Mouse (Mus musculus): ENCODE results near the gene Rnf114. TPM values are rescaled to one million over a fixed set of nuclear protein-coding genes. Genes with fewer than 3 reads are reported as not detected.

The Rnf114 gene
- polyA plus RNA-seq, 1 experiment from 2014 or later = 39.5 TPM

- WGBS (ENCODE audit: insufficient replicate concordance) = 61% methylated on average over 8 of the region's 8 CpGs
- no peak for TF ChIP-seq EP300 (IDR thresholded peaks at IDR 0.05; ENCODE audit: low read depth)
- H3K9ac ChIP-seq (replicated peaks) = no peak overlapping the region
- no peaks in the 10 kb centered on the region for H3K9me3 ChIP-seq (ENCODE audit: low read length)
- ATAC-seq = no peak
- H3K4me3 ChIP-seq (ENCODE audit: low read depth, low read length) = no peak overlapping the region
- DNase-seq = no peak
- H3K27ac ChIP-seq (ENCODE audit: low read depth) = no peak overlapping the region
- no peaks in the 10 kb centered on the region for H3K27me3 ChIP-seq (ENCODE audit: insufficient read depth, low read length)
- peaks cover 10% of the 10 kb centered on the region for H3K4me1 ChIP-seq (ENCODE audit: insufficient read depth)
- H3K4me2 ChIP-seq (ENCODE audit: low read depth, low read length) = no peak overlapping the region
- H3K36me3 ChIP-seq (replicated peaks; ENCODE audit: insufficient read depth, low read length) = no peaks in the 10 kb centered on the region
These were observed 69.7 kb downstream of the Rnf114 start for GRCm38 (mm10) chr2:167562101-167562500.

- no peak for ATAC-seq
- Histone ChIP-seq H3K4me1 (ENCODE audit: insufficient read depth) (peaks cover 10% of the 10 kb centered on the region), H3K27me3 (ENCODE audit: insufficient read depth, low read length) (no peaks in the 10 kb centered on the region), H3K36me3 (replicated peaks; ENCODE audit: insufficient read depth, low read length) (no peaks in the 10 kb centered on the region), H3K4me2 (ENCODE audit: low read depth, low read length) (no peak overlapping the region), H3K27ac (ENCODE audit: low read depth) (no peak overlapping the region), H3K4me3 (ENCODE audit: low read depth, low read length) (no peak overlapping the region), H3K9ac (replicated peaks) (no peak overlapping the region), H3K9me3 (ENCODE audit: low read length) (no peaks in the 10 kb centered on the region)
- 64% methylated on average over 5 of the region's 5 CpGs for WGBS (ENCODE audit: insufficient replicate concordance)
- no peak for DNase-seq
- no peak for TF ChIP-seq EP300 (IDR thresholded peaks at IDR 0.05; ENCODE audit: low read depth)
- no peak for TF ChIP-seq CTCF (IDR thresholded peaks at IDR 0.05; ENCODE audit: low read depth)
These were observed 70.6 kb downstream of the Rnf114 start for GRCm38 (mm10) chr2:167563035-167563434.

- Histone ChIP-seq H3K27me3 (ENCODE audit: insufficient read depth, low read length) (no peaks in the 10 kb centered on the region), H3K4me3 (ENCODE audit: low read depth, low read length) (no peak overlapping the region), H3K9ac (replicated peaks) (no peak overlapping the region), H3K27ac (ENCODE audit: low read depth) (no peak overlapping the region), H3K9me3 (ENCODE audit: low read length) (no peaks in the 10 kb centered on the region), H3K36me3 (replicated peaks; ENCODE audit: insufficient read depth, low read length) (no peaks in the 10 kb centered on the region), H3K4me1 (ENCODE audit: insufficient read depth) (peaks cover 10% of the 10 kb centered on the region), H3K4me2 (ENCODE audit: low read depth, low read length) (no peak overlapping the region)
- WGBS (ENCODE audit: insufficient replicate concordance) = 60% methylated on average over 12 of the region's 12 CpGs
- ATAC-seq (no peak), DNase-seq (no peak)
- TF ChIP-seq CTCF (IDR thresholded peaks at IDR 0.05; ENCODE audit: low read depth) (no peak), EP300 (IDR thresholded peaks at IDR 0.05; ENCODE audit: low read depth) (no peak)
These were observed 71.3 kb downstream of the Rnf114 start for GRCm38 (mm10) chr2:167563703-167564102.

GRCm38 (mm10) chr2:167564551-167565311 is 72.3 kb downstream of the Rnf114 start:
- no peaks in the 10 kb centered on the region for H3K9me3 ChIP-seq (ENCODE audit: low read length)
- peaks cover 7% of the 10 kb centered on the region; the same call in 1 of the 2 replicates for H3K4me1 ChIP-seq (ENCODE audit: insufficient read depth)
- ATAC-seq (peak; percentile 89), DNase-seq (no peak)
- H3K4me3 ChIP-seq (ENCODE audit: low read depth, low read length) = no peak overlapping the region
- 67% methylated on average over 13 of the region's 13 CpGs for WGBS (ENCODE audit: insufficient replicate concordance)
- peak overlapping the region; percentile 59 for H3K27ac ChIP-seq (ENCODE audit: low read depth)
- H3K36me3 ChIP-seq (replicated peaks; ENCODE audit: insufficient read depth, low read length) = no peaks in the 10 kb centered on the region
- no peaks in the 10 kb centered on the region for H3K27me3 ChIP-seq (ENCODE audit: insufficient read depth, low read length)
- TF ChIP-seq EP300 (IDR thresholded peaks at IDR 0.05; ENCODE audit: low read depth) = no peak
- no peak for TF ChIP-seq CTCF (IDR thresholded peaks at IDR 0.05; ENCODE audit: low read depth)
- no peak overlapping the region for H3K9ac ChIP-seq (replicated peaks)
- H3K4me2 ChIP-seq (ENCODE audit: low read depth, low read length) = no peak overlapping the region

- ATAC-seq (peak; percentile 75), DNase-seq (no peak)
- Histone ChIP-seq H3K4me2 (ENCODE audit: low read depth, low read length) (peak overlapping the region; percentile 62), H3K27me3 (ENCODE audit: insufficient read depth, low read length) (no peaks in the 10 kb centered on the region), H3K4me3 (ENCODE audit: low read depth, low read length) (no peak overlapping the region), H3K4me1 (ENCODE audit: insufficient read depth) (peaks cover 7% of the 10 kb centered on the region; the same call in 1 of the 2 replicates), H3K9ac (replicated peaks) (0 out of 2 replicates have a peak overlapping the region, but pooled peaks have one; percentile 12), H3K9me3 (ENCODE audit: low read length) (no peaks in the 10 kb centered on the region), H3K36me3 (replicated peaks; ENCODE audit: insufficient read depth, low read length) (no peaks in the 10 kb centered on the region), H3K27ac (ENCODE audit: low read depth) (peak overlapping the region; percentile 59; the same call in 1 of the 2 replicates)
- no peak for TF ChIP-seq EP300 (IDR thresholded peaks at IDR 0.05; ENCODE audit: low read depth)
- TF ChIP-seq CTCF (IDR thresholded peaks at IDR 0.05; ENCODE audit: low read depth) = no peak
- WGBS (ENCODE audit: insufficient replicate concordance) = 49% methylated on average over 3 of the region's 3 CpGs
These were observed 72.8 kb downstream of the Rnf114 start for GRCm38 (mm10) chr2:167565312-167565656.

- ATAC-seq = peak; percentile 17; the same call in 1 of the 2 replicates
- H3K4me3 ChIP-seq (ENCODE audit: low read depth, low read length) = peak overlapping the region; percentile 27
- no peaks in the 10 kb centered on the region for H3K9me3 ChIP-seq (ENCODE audit: low read length)
- DNase-seq = peak; percentile 50
- H3K4me2 ChIP-seq (ENCODE audit: low read depth, low read length) = peak overlapping the region; percentile 62
- H3K27me3 ChIP-seq (ENCODE audit: insufficient read depth, low read length) = no peaks in the 10 kb centered on the region
- 0 out of 2 replicates have a peak overlapping the region, but pooled peaks have one; percentile 12 for H3K9ac ChIP-seq (replicated peaks)
- peaks cover 7% of the 10 kb centered on the region; the same call in 1 of the 2 replicates for H3K4me1 ChIP-seq (ENCODE audit: insufficient read depth)
- H3K36me3 ChIP-seq (replicated peaks; ENCODE audit: insufficient read depth, low read length) = no peaks in the 10 kb centered on the region
- H3K27ac ChIP-seq (ENCODE audit: low read depth) = peak overlapping the region; percentile 59
- 27% methylated on average over 19 of the region's 19 CpGs for WGBS (ENCODE audit: insufficient replicate concordance)
- no peak for TF ChIP-seq EP300 (IDR thresholded peaks at IDR 0.05; ENCODE audit: low read depth)
- TF ChIP-seq CTCF (IDR thresholded peaks at IDR 0.05; ENCODE audit: low read depth) = 0 out of 2 replicates have a peak, but pooled peaks have one; percentile 2
These were observed 73.2 kb downstream of the Rnf114 start for GRCm38 (mm10) chr2:167565682-167566081.

Other genes with a start within 250 kb of the Rnf114 start
- gene B4galt5, start 143.5 kb upstream of the Rnf114 start, polyA plus RNA-seq (2015; fragmentation: Nextera tagmentation; extraction: Ambion mirVana) = 3.2 and 4.2 TPM in 2 replicates
- gene Slc9a8, start 70.9 kb upstream of the Rnf114 start, polyA plus RNA-seq (2015; fragmentation: Nextera tagmentation; extraction: Ambion mirVana) = 7.5 and 9.3 TPM in 2 replicates
- 4.7 and 4.9 TPM in 2 replicates for gene Spata2, start 242 bp downstream of the Rnf114 start, polyA plus RNA-seq (2015; fragmentation: Nextera tagmentation; extraction: Ambion mirVana)
- 1.6 and 2.3 TPM in 2 replicates for gene Snai1, start 45.5 kb downstream of the Rnf114 start, polyA plus RNA-seq (2015; fragmentation: Nextera tagmentation; extraction: Ambion mirVana)
- gene Ube2v1, start 139.4 kb downstream of the Rnf114 start, polyA plus RNA-seq (2015; fragmentation: Nextera tagmentation; extraction: Ambion mirVana) = 122 TPM in 2 replicates
- gene Gm20431, start 168.9 kb downstream of the Rnf114 start, polyA plus RNA-seq (2015; fragmentation: Nextera tagmentation; extraction: Ambion mirVana) = 1.7 and 2.4 TPM in 2 replicates
- gene Cebpb, start 196.3 kb downstream of the Rnf114 start, polyA plus RNA-seq (2015; fragmentation: Nextera tagmentation; extraction: Ambion mirVana) = 27.5 and 43.6 TPM in 2 replicates
- 9.8 and 10.1 TPM in 2 replicates for gene Tmem189, start 197.2 kb downstream of the Rnf114 start, polyA plus RNA-seq (2015; fragmentation: Nextera tagmentation; extraction: Ambion mirVana)